Mouse (Mus musculus) lung, adult 2 months (tissue): ENCODE data around the gene Cib4. TPM values are rescaled to one million over a fixed set of nuclear protein-coding genes. Genes with fewer than 3 reads are reported as not detected.

Experiments used
- DNase-seq: peaks from one replicate; pipeline ENCODE4 v3.0.0; 2022
- H3K4me1 ChIP-seq: fragments of 200-500 bp; 2 replicates; pipeline ENCODE4 v1.6.1; 2011; ENCODE audit warnings: low read length; ENCODE audit not compliant: control insufficient read depth, insufficient read depth
- H3K4me3 ChIP-seq: fragments of 200-500 bp; replicated peaks from 2 replicates; pipeline ENCODE3; 2011; ENCODE audit warnings: low read depth, mild to moderate bottlenecking, control low read depth, low read length; ENCODE audit errors: extremely low read depth
- CTCF ChIP-seq: fragments of 200-500 bp; IDR thresholded peaks from 2 replicates; pipeline ENCODE4 v1.5.1; 2011; ENCODE audit warnings: mild to moderate bottlenecking, low read length, control low read depth; ENCODE audit not compliant: insufficient read depth
- POLR2A ChIP-seq: fragments of 200-500 bp; IDR thresholded peaks from 2 replicates; pipeline ENCODE4 v1.6.1; 2011; ENCODE audit warnings: low read depth, mild to moderate bottlenecking, control low read depth, low read length, borderline replicate concordance; ENCODE audit errors: extremely low read depth
- WGBS: fragments of 180-500 bp; shearing (Covaris S2); methylation state at CpG from one replicate; pipeline ENCODE4 v1.1.7; 2018; 5-methylcytosine and 5-hydroxymethylcytosine counted together
- polyA plus RNA-seq: library from polyadenylated mRNA; depleted of rRNA; stranded (reverse); fragments of >200 nt; gene quantifications from 2 replicates; pipeline ENCODE4 v1.2.3, GENCODE M21; 2012

The Cib4 gene
- polyA plus RNA-seq, 1 experiment, result 0.62 TPM

- TF ChIP-seq CTCF, result no peak
- TF ChIP-seq POLR2A, result no peak
- Histone ChIP-seq H3K4me1 (no peaks in the 10 kb centered on the region), H3K4me3 (no peak overlapping the region)
- DNase-seq, result no peak
- 64% methylated on average over 9 of the region's 9 CpGs for WGBS
Measured at GRCm38 (mm10) chr5:30550334-30551021, 4.8 kb upstream of the Cib4 start.

GRCm38 (mm10) chr5:30548681-30549080 lies 3.0 kb upstream of the Cib4 start:
- DNase-seq, result no peak
- Histone ChIP-seq H3K4me1 (no peaks in the 10 kb centered on the region), H3K4me3 (no peak overlapping the region)
- 52% methylated on average over 2 of the region's 2 CpGs for WGBS
- TF ChIP-seq CTCF (no peak), POLR2A (no peak)

DNA sequence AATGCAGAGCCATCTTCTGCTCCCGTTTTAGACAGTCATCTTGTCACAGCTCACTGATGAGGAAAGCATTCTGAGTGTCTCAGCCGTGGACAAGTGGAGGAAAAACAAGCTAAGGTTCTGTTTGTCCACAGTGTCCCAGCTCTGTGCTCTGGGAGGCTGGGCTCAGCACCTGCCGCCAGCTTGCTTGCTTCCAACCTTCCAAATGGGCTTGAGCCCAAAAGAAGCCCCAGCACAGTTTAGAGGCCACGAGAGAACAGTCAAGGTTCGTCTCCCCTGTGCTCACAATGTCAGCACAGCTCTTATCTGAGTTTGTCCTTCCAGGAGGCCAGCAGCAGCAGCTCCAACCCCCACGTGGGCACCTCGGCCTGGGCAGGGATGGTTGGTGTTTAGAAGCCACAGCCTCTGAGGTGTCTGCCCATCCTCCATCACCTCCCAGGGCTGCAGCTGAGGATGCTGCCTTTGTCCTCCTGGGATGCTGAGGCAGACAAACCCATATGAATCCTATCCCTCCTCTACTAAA lies 9.5 kb downstream of the Cib4 start:
- TF ChIP-seq POLR2A (no peak), CTCF (no peak)
- Histone ChIP-seq H3K4me3 (no peak overlapping the region), H3K4me1 (no peaks in the 10 kb centered on the region)
- DNase-seq, result no peak
- 33% methylated on average over 7 of the region's 7 CpGs for WGBS

GRCm38 (mm10) chr5:30534637-30535036 lies 11.0 kb downstream of the Cib4 start:
- 73% methylated on average over 6 of the region's 6 CpGs for WGBS
- no peak for TF ChIP-seq POLR2A
- TF ChIP-seq CTCF, result no peak
- no peaks in the 10 kb centered on the region for H3K4me1 ChIP-seq
- H3K4me3 ChIP-seq, result no peak overlapping the region
- no peak for DNase-seq

GRCm38 (mm10) chr5:30528906-30529305 lies 16.7 kb downstream of the Cib4 start:
- H3K4me3 ChIP-seq, result no peak overlapping the region
- 35% methylated on average over 4 of the region's 4 CpGs for WGBS
- DNase-seq, result no peak
- TF ChIP-seq CTCF, result no peak
- TF ChIP-seq POLR2A, result no peak
- H3K4me1 ChIP-seq, result no peaks in the 10 kb centered on the region

DNA sequence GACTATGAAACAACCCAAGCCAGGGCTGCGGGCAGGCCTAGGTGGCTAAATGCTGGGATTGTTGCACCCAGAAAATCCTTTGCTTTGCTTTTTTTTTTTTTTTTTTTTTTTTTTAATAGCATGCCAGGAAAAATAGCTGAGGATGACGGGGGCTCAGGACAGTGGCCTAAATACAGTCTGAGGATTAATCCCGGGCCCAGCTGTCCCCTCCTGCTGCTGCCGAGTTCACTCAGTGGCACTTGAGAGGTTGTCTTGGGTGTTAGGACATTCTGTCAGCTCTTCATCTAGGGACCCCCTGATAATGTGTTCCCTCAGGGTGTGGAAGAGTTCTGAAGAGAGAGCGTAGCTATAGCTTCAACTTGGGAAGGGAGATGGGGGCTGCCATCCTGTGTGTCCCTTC lies 18.5 kb downstream of the Cib4 start:
- 51% methylated on average over 5 of the region's 5 CpGs for WGBS
- H3K4me1 ChIP-seq, result no peaks in the 10 kb centered on the region
- DNase-seq, result no peak
- TF ChIP-seq POLR2A (no peak), CTCF (no peak)
- H3K4me3 ChIP-seq, result no peak overlapping the region

DNA sequence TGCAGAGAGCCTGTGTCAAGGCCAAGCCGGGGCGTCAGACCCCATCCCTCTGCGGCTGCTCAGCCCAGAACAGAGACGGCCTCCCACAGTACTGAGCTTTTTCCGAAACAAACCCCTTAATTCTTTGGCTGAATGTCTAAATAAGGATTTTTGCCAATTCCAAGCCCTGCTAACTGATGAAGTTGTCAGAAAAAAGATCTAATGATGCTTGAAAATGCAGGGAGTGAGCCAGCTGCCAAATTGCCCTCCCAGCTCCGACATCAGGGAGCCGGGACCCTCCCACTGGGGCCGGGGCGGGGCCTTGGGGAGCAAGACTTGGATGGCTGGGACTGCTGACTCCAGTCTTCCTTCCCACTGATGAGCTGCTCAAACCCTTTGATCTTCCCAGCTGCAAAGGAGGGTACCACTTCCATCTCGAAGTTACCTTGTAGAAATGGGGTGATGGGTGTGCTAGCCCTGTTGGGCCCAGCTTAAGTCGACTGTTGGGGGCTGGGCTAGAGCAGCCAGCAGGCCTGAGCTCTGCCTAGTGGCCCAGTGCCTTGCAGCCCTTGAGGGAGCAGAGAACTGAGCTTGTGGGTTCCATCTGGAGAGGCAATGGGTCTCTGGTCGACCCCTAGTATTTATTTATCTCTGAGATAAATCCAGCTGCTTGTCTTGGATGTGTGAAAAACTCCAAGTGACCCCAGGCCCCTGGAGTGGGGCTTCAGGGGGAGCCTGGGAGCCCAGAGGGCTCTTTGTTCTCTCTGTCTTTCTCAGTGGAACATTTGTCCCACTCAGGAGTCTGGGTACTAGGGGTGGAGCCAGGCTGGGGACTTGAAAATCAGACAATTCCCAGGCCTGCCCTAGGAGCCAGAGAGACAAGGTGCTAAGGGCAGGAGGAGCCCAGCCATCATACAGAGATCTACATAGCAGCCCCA lies 19.5 kb downstream of the Cib4 start:
- H3K4me3 ChIP-seq, result no peak overlapping the region
- no peak for DNase-seq
- TF ChIP-seq CTCF (no peak), POLR2A (no peak)
- no peaks in the 10 kb centered on the region for H3K4me1 ChIP-seq
- WGBS, result 25% methylated on average over 12 of the region's 12 CpGs

GRCm38 (mm10) chr5:30524213-30524612 lies 21.4 kb downstream of the Cib4 start:
- 37% methylated on average over 3 of the region's 3 CpGs for WGBS
- Histone ChIP-seq H3K4me3 (no peak overlapping the region), H3K4me1 (no peaks in the 10 kb centered on the region)
- DNase-seq, result no peak
- TF ChIP-seq CTCF (no peak), POLR2A (no peak)

GRCm38 (mm10) chr5:30523131-30523530 lies 22.5 kb downstream of the Cib4 start:
- 52% methylated on average over 3 of the region's 3 CpGs for WGBS
- DNase-seq, result no peak
- TF ChIP-seq POLR2A (no peak), CTCF (no peak)
- Histone ChIP-seq H3K4me1 (no peaks in the 10 kb centered on the region), H3K4me3 (no peak overlapping the region)
